Mouse (Mus musculus): Measurements from ENCODE around the gene Wfdc16.

DNA sequence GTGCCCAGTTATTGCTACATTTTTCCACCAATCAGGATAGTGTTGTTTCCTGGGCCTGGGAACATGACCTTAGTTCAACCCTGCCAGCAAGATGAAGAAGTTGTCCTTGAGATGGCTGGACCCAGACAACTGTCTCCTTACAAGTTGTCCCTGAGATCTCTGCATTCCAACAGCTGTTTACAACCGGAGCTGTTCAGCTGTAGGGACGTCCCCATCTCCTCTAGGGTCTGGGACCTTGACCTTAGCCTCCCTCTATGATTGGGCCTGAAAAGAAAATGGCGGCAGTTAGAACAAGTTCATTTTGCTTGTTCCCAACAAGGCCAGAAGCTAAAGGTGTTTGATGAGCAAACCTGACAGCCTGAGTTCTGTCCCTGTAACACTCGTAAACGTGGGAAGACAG, 19.5 kb downstream of the Wfdc16 start:
- no peak for TF ChIP-seq CTCF (IDR thresholded peaks at IDR 0.05; ENCODE audit: low read depth, low read length)
- no peak for TF ChIP-seq POLR2A (IDR thresholded peaks at IDR 0.05; ENCODE audit: extremely low read depth, insufficient read depth, low read length)
